Mouse (Mus musculus) adrenal gland (tissue): ENCODE measurements around the gene Spsb3.

Experiments
- intact Hi-C: fragments of 180-260 bp; cut with DNase I; formaldehyde crosslinking; loops from one replicate; pipeline ENCODE4 v1.15.1; 2025

The Spsb3 gene

GRCm38 (mm10) chr17:24936259-24937237 is 50.1 kb downstream of the Spsb3 start, which contains the start of gene Mapk8ip3:
Gene Mapk8ip3 (minus strand): TSS chr17:24936977.
- intact Hi-C loops: no loop called here

- intact Hi-C loops: no loop called here
These were observed 50.8 kb downstream of the Spsb3 start for GRCm38 (mm10) chr17:24937266-24937665.
